Mouse (Mus musculus) inflammation-experienced regulatory T-cells, adult 6 months (primary cell): ENCODE measurements around the gene Fam71f1. TPM values are rescaled to one million over a fixed set of nuclear protein-coding genes. Genes with fewer than 3 reads are reported as not detected.
"Not testable (repeated sequence)": the region's sequence is repeated elsewhere in the genome, so short reads cannot be mapped to it uniquely, and the experiment has no call there.

ENCODE experiments used
- ATAC-seq: one replicate; pipeline ENCODE4 v1.8.0; 2017
- polyA plus RNA-seq, 3 experiments: library from polyadenylated mRNA; unstranded; fragments of 100-300 nt; shearing (Covaris generic); gene quantifications; one replicate each; pipeline ENCODE4 v1.2.1; 2017

Fam71f1 gene
- polyA plus RNA-seq, 3 experiments from 2014 or later, result not detected

DNA sequence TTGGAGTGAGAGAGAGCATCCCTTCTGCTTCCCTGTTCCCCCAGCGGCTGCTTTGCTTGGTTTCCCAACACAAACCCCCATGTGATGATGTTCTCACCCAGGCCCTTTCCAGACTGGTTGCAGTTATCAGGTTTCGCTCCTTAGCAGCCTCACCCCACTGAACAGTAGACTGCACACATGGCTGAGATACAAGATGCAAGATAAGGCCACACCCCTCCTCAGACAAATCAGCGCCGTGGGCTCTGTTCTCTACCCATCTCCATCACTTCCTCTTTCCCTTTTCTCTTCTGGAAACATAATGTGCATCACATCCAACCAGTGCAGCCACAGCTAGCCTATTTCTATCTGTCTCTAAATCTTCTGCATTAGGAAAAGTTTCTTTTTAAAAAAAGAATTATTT is 10.6 kb downstream of the Fam71f1 start:
- ATAC-seq, result no peak

DNA sequence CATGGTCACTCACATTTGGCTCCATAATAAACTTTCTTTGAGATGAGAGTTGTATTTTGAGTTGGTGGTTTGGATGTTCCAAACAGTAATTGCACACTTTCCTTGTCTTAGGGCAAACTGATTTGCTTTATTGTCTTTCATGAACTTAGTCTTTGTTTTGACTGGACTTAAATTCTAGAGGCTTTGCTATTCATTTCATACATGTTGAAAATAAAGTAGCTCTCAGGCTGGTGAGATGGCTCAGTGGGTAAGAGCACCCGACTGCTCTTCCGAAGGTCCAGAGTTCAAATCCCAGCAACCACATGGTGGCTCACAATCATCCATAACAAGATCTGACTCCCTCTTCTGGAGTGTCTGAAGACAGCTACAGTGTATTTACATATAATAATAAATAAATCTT is 27.6 kb downstream of the Fam71f1 start:
- not testable (repeated sequence) for ATAC-seq

DNA sequence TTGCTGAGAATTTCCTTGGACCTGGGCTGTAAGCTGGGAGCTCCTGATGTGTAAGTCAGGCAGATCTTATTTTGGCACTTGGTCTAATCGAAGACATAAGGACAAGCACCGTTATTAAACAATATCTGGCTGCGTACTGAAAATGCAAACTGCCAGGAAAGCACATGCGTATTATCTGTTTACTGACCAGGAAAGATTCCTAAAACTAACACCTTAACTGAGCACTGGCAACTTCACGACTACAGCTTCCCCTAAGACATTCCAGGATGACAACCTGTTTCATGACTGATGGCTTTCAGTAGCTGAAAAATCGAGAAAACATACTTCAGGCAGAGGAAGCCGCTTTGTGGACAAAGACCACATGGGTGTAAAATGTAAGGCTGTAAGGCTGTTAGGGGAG is 28.2 kb downstream of the Fam71f1 start:
- ATAC-seq, result no peak

DNA sequence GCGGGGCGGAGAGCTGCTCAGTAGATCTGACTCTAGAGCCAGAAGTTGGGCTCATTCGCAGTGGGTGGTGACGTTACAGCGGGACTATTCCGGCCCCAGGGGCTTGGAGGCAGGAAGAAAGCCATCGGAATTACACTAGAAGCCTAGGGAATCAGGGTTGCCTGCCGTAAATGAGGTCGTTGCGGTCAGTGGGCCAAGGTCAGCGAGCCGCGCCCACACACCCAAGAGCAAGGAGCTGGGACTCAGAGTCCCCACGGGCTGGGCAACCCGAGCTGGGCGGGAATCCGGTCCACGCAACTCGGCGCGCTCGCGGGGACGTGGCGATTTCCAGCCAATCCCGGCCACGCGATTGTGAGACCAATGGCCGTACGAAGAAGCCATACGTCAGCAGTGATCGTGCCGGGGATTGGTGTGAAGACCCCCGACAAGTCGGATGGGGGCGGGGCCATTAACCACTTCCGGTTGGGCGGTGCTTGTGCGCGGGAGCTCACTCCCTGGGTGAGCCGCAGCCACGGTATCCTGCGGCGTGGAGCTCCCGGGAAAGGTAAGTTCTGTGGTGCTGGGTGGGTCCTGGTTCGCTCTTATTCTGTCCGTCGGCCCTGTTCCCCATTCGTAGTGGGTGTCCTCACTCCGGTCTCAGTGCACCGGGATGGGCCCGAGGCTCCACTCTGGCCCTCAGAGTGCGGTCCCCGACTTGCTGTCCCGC is 28.9 kb downstream of the Fam71f1 start, which contains the start of gene Calu:
Gene Calu (plus strand): TSS at position 405 of the 706 bp plus-strand sequence.
- peak; percentile 94 for ATAC-seq

DNA sequence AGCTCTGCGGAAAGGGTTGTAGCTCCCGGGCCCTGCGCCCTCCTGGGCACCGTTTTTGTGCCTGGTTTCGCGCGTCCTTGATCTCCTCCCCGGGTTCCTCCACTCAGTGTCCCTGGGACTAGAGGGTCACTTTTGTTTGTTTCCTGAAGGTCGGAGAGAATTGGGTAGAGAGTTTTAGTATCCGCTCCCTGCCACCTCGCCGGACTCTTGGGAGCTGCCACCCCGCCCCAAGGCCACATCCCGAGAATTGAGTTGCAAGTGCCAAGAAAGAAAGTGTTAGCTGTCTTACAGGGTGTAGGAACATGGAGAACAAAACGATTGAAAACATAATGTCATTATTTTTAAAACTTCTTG is 29.4 kb downstream of the Fam71f1 start:
- ATAC-seq, result no peak

DNA sequence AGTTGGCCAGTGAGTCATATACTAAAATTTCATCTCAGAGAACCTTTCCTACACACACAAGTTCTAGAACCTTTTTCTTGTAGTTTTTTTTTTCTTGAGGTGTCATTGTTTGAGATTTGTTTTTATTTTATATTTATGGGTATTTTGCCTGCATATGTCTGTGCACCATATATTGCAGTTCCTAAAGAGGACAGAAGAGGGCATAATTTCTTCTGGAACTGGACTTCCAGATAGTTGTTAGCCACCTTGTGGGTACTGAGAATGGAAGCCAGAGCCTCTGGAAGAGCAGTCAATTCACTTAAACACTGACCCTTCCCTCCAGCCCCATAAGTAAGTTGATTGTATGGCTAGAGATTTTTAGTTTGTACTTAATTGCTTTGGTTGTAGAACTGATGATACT is 32.7 kb downstream of the Fam71f1 start:
- ATAC-seq, result no peak

DNA sequence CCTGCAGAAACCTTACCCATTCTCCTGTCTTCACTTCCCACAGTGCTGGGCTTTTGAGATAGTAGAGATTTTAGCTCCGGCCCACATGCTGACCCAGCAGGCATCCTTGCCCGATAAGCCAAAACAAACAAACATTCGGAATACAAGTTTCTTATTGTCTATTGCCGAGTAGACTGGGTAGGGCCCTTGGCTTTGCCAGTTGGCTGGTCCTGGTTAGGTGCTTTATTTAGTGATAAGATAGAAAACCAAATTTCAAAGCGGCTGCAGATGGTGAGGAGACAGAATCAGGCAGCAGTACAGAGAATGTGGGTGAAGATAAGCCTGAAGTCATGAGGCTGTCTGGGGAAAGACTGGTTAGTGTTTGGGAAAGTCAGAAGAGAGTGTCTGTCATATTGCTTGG is 33.9 kb downstream of the Fam71f1 start:
- no peak for ATAC-seq

DNA sequence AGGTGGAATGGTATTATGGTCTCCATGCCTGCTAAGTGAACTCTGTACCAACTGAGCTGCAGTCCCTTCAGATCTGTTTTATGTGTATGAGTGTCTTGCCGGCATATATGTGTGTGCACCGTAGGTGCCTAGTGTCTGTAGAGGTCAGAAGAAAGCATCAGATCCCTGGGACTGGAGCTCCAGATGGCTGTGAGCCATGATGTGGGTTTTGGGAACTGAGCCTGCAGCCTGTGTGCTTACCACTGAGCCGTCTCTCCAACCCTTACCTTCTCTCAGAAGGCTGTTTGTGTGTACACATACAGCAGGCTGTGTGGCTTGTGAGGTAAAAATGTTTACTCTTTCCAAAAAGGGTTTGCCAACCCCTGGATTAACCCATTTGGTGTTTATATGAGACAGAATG is 40.4 kb downstream of the Fam71f1 start:
- ATAC-seq, result no peak

DNA sequence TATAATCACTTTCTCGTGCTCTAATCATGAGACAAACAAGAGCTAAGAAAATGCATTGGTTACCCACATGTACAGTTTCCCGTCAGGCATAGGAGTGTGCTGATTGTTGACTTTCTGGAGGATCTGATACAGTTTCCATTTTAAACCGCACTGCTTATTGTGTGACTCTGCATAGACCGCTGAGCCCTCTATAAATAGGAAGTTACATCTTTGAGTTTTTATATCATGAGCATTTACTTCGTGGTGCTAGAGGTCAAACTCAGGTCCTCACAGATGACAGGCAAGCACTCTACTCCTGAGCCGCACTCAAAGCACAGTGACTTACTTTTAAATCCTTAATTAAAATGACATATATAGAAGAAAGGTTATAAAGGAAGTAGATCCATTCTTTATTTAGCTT is 41.3 kb downstream of the Fam71f1 start:
- ATAC-seq, result no peak

DNA sequence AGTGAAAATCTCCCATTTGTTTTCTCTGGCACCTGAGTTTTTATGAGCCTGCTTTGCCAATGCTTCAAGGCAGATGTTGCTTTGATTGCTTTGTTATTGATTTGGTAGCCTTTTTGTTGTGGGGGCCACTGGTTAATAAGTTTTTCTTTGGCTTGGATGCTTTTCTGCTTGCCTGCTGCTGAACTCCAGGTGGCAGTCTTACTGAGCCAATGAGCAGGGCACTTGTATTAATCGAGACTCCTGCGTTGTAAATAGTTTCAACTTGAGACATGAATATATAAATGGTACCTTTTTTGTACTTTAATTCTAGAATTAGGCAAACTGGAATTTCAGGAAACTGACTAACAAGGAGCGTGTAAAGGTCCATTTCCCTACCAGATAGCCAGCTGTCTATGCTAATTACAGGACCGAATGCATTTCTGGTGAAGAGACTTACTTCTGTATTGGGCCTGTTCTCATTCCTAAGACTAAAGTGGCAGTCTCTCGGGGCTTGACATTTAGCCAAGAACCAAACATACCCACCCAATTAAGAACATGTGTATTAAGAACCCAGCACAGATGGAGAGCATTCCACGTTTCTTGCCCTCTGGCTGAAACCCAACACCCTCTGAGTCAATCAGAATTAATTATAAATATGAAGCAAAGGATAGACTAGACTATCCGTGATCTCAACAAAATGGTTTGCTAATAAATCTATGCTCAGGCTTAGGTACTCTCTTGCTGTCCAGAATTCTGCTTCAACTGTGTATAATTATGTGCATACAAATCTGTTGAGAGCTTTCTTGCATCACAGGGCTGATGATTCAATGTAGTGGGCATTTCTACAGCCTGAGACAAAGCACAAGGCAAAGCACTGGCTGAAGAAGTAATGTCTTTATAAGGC is 43.5 kb downstream of the Fam71f1 start:
- no peak for ATAC-seq

DNA sequence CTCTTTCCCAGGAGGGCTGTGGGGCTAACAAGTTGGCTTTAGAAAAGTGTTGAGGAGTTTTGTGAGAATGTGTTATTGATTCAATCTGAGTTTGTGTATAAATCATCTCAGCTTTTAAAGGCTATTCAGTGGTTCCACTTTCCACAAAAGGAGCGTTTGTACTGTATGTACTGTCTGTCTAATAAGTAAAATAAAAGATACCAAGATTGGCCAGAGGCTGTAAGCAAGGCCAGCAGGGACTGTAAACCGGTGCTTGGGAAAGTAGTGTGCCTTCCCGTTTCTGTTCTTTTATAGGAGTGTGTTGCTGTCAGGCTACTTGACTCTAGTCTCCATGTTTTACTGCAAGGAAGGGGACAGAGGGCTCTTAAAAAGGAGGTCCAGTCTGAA is 44.2 kb downstream of the Fam71f1 start:
- ATAC-seq, result no peak

DNA sequence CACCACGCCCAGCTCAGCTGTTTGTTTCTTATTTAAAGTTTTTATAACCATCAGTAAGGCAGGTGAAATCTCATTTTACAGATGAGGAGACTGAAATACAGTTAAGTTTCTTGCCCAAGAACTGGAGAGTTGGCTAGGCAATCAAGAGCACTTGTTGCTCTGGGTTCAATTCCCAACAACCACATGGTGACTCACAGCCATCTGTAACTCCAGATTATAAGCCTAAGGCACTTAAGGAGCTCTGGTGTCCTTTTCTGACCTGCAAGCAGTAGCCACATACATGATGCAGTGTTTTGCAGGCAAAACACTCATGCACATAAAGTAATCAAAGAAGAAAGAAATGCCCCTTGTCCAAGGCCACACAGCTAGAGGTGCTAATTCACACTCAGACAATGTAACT is 46.3 kb downstream of the Fam71f1 start:
- ATAC-seq, result no peak

DNA sequence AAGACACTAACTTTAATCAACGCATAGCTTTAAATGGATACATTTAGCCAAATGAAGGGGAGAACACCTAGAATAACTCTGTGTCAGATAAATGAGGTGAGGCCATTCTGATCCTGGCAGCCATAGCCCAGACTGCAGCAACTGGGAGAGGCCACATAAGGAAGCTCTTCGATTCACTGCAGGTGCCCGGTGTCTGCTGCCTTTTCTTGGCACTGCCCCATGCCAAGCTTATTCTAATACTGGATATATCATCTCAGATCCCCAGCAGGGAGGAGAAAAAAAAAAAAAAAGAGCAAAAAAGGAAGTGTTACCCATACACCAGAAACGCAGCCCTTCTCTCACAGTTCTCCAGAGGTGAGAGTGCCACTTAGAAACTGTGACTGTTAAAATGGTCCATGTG is 58.4 kb downstream of the Fam71f1 start:
- no peak for ATAC-seq

DNA sequence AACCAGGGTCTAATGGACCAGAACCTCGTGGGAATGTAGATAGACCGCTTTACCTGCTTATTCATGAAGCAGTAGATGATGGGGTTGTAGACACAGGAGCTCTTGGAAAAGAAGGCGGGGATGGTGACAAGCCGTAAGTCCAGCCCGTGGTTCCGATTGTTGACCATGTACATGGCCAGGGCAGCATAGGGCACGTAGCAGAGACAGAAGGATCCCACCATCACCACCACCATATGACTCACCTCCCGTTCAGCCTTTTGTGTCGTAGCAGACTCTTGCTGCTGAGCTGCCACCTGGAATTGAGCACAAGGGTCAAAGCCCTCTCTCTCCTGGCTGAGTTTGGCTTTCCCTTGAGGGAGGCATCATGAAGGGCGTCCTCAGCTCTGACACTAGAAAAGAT is 59.7 kb downstream of the Fam71f1 start:
- no peak for ATAC-seq

DNA sequence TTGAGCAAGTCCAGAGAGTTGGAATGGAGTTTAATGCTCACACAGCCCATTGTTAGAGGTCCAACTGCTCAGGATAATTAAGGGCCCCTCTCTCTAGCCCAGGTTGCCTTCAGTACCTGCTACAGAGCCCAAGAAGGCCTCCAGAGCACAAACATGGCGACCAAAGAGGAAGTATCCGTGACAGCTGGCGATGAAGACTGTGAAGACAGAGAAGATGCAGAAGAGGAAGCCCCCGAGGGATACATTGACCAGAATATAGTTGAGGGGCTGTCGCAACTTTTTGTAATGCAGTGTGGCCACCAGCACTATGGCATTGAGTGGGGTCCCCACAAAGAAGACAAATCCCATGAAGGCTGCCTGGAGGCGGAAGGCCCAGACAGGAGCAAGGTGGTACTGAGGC is 61.0 kb downstream of the Fam71f1 start:
- no peak for ATAC-seq

DNA sequence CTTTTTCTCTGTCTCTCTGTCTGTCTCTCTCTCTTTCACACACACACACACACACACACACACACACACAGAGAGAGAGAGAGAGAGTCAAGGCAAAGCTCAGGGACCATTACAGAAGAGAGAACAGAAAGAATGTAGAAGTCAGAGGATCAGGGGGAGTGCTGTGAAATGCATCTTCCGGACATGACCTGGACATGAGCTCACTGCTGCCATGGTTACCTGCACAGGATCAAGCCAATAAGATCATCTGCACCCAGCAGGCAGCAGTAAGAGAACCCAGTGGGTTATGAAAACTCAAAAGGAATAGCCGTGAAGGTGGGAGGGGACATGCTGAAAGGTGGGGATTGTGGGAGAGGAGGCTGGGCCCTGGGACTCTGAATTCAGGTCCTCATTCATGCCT is 63.5 kb downstream of the Fam71f1 start:
- ATAC-seq, result no peak

Other genes with a start within 250 kb of the Fam71f1 start
- gene Rbm28, start 154.1 kb upstream of the Fam71f1 start, polyA plus RNA-seq, result 10 to 100 TPM; 51.7 to 58.2 (median 54.8) TPM
- gene Prrt4, start 139.6 kb upstream of the Fam71f1 start, polyA plus RNA-seq, result not detected
- gene Impdh1, start 102.8 kb upstream of the Fam71f1 start, polyA plus RNA-seq, result 10 to 100 TPM; 10.7 to 21.0 (median 14.8) TPM
- 10 to 100 TPM; 19.9 to 29.7 (median 25.6) TPM for gene Hilpda, start 46.7 kb upstream of the Fam71f1 start, polyA plus RNA-seq
- under 1 TPM in 1 of 3 experiments, not detected in 2; 0.50 TPM for gene Fam71f2, start 39.5 kb upstream of the Fam71f1 start, polyA plus RNA-seq
- gene Calu, start 28.9 kb downstream of the Fam71f1 start, polyA plus RNA-seq, result 10 to 100 TPM; 60.2 to 63.2 (median 62.6) TPM
- gene Opn1sw, start 69.3 kb downstream of the Fam71f1 start, polyA plus RNA-seq, result under 1 TPM; 0.38 to 0.66 (median 0.66) TPM
- gene Ccdc136, start 77.2 kb downstream of the Fam71f1 start, polyA plus RNA-seq, result 1 to 10 TPM in 2 of 3 experiments, under 1 TPM in 1; 0.65 to 1.1 (median 1.0) TPM
- not detected for gene Flnc, start 114.1 kb downstream of the Fam71f1 start, polyA plus RNA-seq
- gene Atp6v1f, start 148.6 kb downstream of the Fam71f1 start, polyA plus RNA-seq, result 100 to 1,000 TPM; 332 to 391 (median 358) TPM
- not detected for gene Atp6v1fnb, start 152.3 kb downstream of the Fam71f1 start, polyA plus RNA-seq
- gene Kcp, start 188.8 kb downstream of the Fam71f1 start, polyA plus RNA-seq, result under 1 TPM in 1 of 3 experiments, not detected in 2; 0.16 TPM
- 10 to 100 TPM; 19.2 to 26.7 (median 20.9) TPM for gene Irf5, start 207.5 kb downstream of the Fam71f1 start, polyA plus RNA-seq